Mouse (Mus musculus) hindbrain, embryonic 16.5 days (tissue): ENCODE measurements around the gene Primpol. TPM values are rescaled to one million over a fixed set of nuclear protein-coding genes. Genes with fewer than 3 reads are reported as not detected.
"Not testable (repeated sequence)": the region's sequence is repeated elsewhere in the genome, so short reads cannot be mapped to it uniquely, and the experiment has no call there.

Experiments used
- ATAC-seq: fragments of 200-750 bp; cut with Nextera tagmentation; 2 replicates; pipeline ENCODE4 v1.8.0; 2017; ENCODE audit warnings: moderate TSS enrichment, moderate library complexity
- H3K27ac ChIP-seq: fragments of 300-500 bp; sonication (generic); 2 replicates; pipeline ENCODE4 v1.5.1; 2014; ENCODE audit warnings: low read depth, mild to moderate bottlenecking, control low read depth, low read length, moderate library complexity
- H3K27me3 ChIP-seq: fragments of 300-500 bp; sonication (generic); replicated peaks from 2 replicates; pipeline ENCODE4 v1.6.1; 2014; ENCODE audit warnings: low read length; ENCODE audit not compliant: control insufficient read depth, insufficient read depth
- H3K36me3 ChIP-seq: fragments of 300-500 bp; sonication (generic); 2 replicates; pipeline ENCODE4 v1.6.1; 2014; ENCODE audit warnings: mild to moderate bottlenecking, low read length, moderate library complexity, mixed read lengths; ENCODE audit not compliant: control insufficient read depth, insufficient read depth
- H3K4me1 ChIP-seq: fragments of 300-500 bp; sonication (generic); 2 replicates; pipeline ENCODE4 v1.6.1; 2014; ENCODE audit warnings: low read depth, low read length; ENCODE audit not compliant: control insufficient read depth, insufficient read depth
- H3K4me2 ChIP-seq: fragments of 300-500 bp; sonication (generic); 2 replicates; pipeline ENCODE4 v1.6.1; 2014; ENCODE audit warnings: mild to moderate bottlenecking, low read length, control low read depth, moderate library complexity
- H3K4me3 ChIP-seq: fragments of 300-500 bp; sonication (generic); 2 replicates; pipeline ENCODE4 v1.5.1; 2014; ENCODE audit warnings: mild to moderate bottlenecking, low read length, control low read depth, moderate library complexity
- H3K9ac ChIP-seq: fragments of 300-500 bp; sonication (generic); 2 replicates; pipeline ENCODE4 v1.6.1; 2014; ENCODE audit warnings: low read depth, mild to moderate bottlenecking, control low read depth, low read length, moderate library complexity
- H3K9me3 ChIP-seq: fragments of 300-500 bp; sonication (generic); 2 replicates; pipeline ENCODE4 v1.6.1; 2014; ENCODE audit warnings: mild to moderate bottlenecking, low read length, moderate library complexity; ENCODE audit not compliant: control insufficient read depth
- WGBS: fragments of 180-500 bp; shearing (Covaris S2); extraction: QIAGEN DNeasy Blood & Tissue Kit; methylation state at CpG from one replicate; pipeline ENCODE4 v1.1.7; 2014; 5-methylcytosine and 5-hydroxymethylcytosine counted together
- polyA plus RNA-seq: library from polyadenylated mRNA; unstranded; fragments of >200 nt; fragmentation: Nextera tagmentation; extraction: Ambion mirVana; gene quantifications from 2 replicates; pipeline ENCODE4 v1.2.1, GENCODE M21; 2015

Primpol gene
- polyA plus RNA-seq, 1 experiment from 2014 or later: 6.5 TPM

GRCm38 (mm10) chr8:46597411-46597810 lies 19.6 kb downstream of the Primpol start:
- no peak for ATAC-seq
- H3K9ac ChIP-seq: no peak overlapping the region

DNA sequence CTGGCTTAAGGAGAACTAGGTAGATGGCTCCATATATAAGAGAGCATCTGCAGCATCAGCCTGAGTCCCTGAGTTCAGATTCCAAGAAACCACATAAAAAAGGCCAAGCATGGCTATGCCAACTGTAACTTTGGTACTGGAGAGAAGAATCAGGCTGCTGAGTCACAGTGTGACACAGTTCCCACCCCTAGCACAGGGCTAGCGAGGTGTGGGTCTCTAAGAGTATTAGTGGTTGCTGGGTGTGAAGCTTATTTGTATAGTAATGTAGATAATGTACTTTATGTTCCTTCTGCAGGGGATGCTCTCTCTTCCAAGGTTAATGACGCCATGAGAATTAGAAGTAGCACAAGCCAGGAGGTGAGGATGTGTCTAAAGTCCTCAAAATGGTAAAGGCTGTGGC lies 20.5 kb downstream of the Primpol start:
- no peaks in the 10 kb centered on the region for H3K36me3 ChIP-seq
- 87% methylated on average over 2 of the region's 2 CpGs for WGBS
- no peaks in the 10 kb centered on the region for H3K4me1 ChIP-seq
- no peak overlapping the region for H3K27ac ChIP-seq
- ATAC-seq: no peak
- no peak overlapping the region for H3K9ac ChIP-seq
- no peak overlapping the region for H3K4me2 ChIP-seq
- no peaks in the 10 kb centered on the region for H3K9me3 ChIP-seq
- no peak overlapping the region for H3K4me3 ChIP-seq
- no peaks in the 10 kb centered on the region for H3K27me3 ChIP-seq

More at GRCm38 (mm10) chr8:46597411-46597810, 19.6 kb downstream of the Primpol start:
- Histone ChIP-seq H3K36me3 (no peaks in the 10 kb centered on the region), H3K9me3 (no peaks in the 10 kb centered on the region), H3K27me3 (no peaks in the 10 kb centered on the region), H3K4me3 (no peak overlapping the region), H3K4me2 (no peak overlapping the region), H3K27ac (no peak overlapping the region), H3K4me1 (no peaks in the 10 kb centered on the region)
- WGBS: 89% methylated on average over 2 of the region's 2 CpGs

GRCm38 (mm10) chr8:46595593-46595992 lies 21.4 kb downstream of the Primpol start:
- Histone ChIP-seq H3K9me3 (no peaks in the 10 kb centered on the region), H3K4me3 (no peak overlapping the region), H3K9ac (no peak overlapping the region), H3K4me1 (no peaks in the 10 kb centered on the region), H3K27me3 (no peaks in the 10 kb centered on the region), H3K36me3 (no peaks in the 10 kb centered on the region), H3K4me2 (no peak overlapping the region), H3K27ac (no peak overlapping the region)
- no peak for ATAC-seq
- 90% methylated on average over 2 of the region's 2 CpGs for WGBS

DNA sequence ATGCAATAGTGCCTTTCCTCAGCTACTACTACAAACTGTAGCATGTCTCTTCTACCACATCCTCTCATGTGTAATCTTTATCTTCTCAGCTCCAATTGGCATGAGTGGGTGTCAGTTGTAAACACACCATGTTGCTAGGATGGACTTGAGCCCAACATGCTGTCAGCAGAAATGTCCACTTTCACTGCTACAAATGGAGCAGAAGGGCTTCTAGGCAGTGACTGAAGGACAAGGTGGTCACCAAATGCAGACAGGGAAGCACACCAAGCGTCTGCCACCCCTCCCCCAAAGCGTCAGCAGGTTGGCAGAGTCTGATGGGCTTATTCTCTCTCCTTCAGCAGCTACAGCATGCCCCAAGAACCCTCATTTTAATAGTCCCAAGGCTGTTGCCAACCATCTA lies 23.2 kb downstream of the Primpol start:
- Histone ChIP-seq H3K27ac (no peak overlapping the region), H3K27me3 (no peaks in the 10 kb centered on the region), H3K4me1 (no peaks in the 10 kb centered on the region), H3K9me3 (no peaks in the 10 kb centered on the region), H3K9ac (no peak overlapping the region), H3K36me3 (no peaks in the 10 kb centered on the region), H3K4me3 (no peak overlapping the region), H3K4me2 (no peak overlapping the region)
- ATAC-seq: no peak
- WGBS: 64% methylated on average over 2 of the region's 2 CpGs

- no peak overlapping the region for H3K27ac ChIP-seq
- WGBS: 83% methylated on average over 8 of the region's 8 CpGs
- ATAC-seq: no peak
- no peak overlapping the region for H3K4me3 ChIP-seq
- no peaks in the 10 kb centered on the region for H3K9me3 ChIP-seq
- H3K27me3 ChIP-seq: no peaks in the 10 kb centered on the region
- no peaks in the 10 kb centered on the region for H3K4me1 ChIP-seq
- no peak overlapping the region for H3K4me2 ChIP-seq
- no peaks in the 10 kb centered on the region for H3K36me3 ChIP-seq
- no peak overlapping the region for H3K9ac ChIP-seq
Observed at GRCm38 (mm10) chr8:46593067-46593466, 23.9 kb downstream of the Primpol start.

- no peak for ATAC-seq
- WGBS: 95% methylated on average over 2 of the region's 2 CpGs
- Histone ChIP-seq H3K27ac (no peak overlapping the region), H3K4me1 (no peaks in the 10 kb centered on the region), H3K36me3 (no peaks in the 10 kb centered on the region), H3K4me3 (no peak overlapping the region), H3K27me3 (no peaks in the 10 kb centered on the region), H3K9ac (no peak overlapping the region), H3K4me2 (no peak overlapping the region), H3K9me3 (no peaks in the 10 kb centered on the region)
Observed at GRCm38 (mm10) chr8:46588663-46589062, 28.3 kb downstream of the Primpol start.

DNA sequence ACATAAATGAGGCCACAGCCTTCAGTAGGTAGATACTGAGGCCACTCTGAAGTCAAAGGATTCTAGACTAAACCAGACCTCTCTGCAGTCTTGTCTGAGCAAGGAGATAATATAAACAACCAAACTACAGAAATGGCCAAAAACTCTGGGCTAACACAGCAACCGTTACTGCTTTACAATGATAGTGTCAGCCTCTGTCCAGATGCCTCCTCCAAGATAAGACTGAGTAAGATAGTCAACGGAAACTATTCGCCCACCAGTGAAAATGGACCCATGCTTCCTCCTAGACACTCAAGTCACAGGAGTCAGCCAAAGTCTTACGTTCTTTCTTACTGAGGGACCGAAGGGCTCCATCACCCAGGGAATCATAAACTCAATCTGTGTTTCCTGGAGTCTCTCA lies 29.1 kb downstream of the Primpol start:
- 95% methylated on average over 5 of the region's 5 CpGs for WGBS
- ATAC-seq: no peak
- Histone ChIP-seq H3K36me3 (no peaks in the 10 kb centered on the region), H3K4me1 (no peaks in the 10 kb centered on the region), H3K4me3 (no peak overlapping the region), H3K27me3 (no peaks in the 10 kb centered on the region), H3K9ac (no peak overlapping the region), H3K9me3 (no peaks in the 10 kb centered on the region), H3K27ac (no peak overlapping the region), H3K4me2 (no peak overlapping the region)

GRCm38 (mm10) chr8:46585576-46585975 lies 31.4 kb downstream of the Primpol start:
- Histone ChIP-seq H3K9me3 (no peaks in the 10 kb centered on the region), H3K27ac (no peak overlapping the region), H3K36me3 (no peaks in the 10 kb centered on the region), H3K27me3 (no peaks in the 10 kb centered on the region), H3K4me3 (no peak overlapping the region), H3K9ac (no peak overlapping the region), H3K4me2 (no peak overlapping the region), H3K4me1 (no peaks in the 10 kb centered on the region)
- no peak for ATAC-seq
- 89% methylated on average over 3 of the region's 3 CpGs for WGBS

- not testable (repeated sequence) for H3K9ac ChIP-seq, H3K36me3 ChIP-seq, ATAC-seq
Observed at GRCm38 (mm10) chr8:46584328-46584727, 32.7 kb downstream of the Primpol start.

DNA sequence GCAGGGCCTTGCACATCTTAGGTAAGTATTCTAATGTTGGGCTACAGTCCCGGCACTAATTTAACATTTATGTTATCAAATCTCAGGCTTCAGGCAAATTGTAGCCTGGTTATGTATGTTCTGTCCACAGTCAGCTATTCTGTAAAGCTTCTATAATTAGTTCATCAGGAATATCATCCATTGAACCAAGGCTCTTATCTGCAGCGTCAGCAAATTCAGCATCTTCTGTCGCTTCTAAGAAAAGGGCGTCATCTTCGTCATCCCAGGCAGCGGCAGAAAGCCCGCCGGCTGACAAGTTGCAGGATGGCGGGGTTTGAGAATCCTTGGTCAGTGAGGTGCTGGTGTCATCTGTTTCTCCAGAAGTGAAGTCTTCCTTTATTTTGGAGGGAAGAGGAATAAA lies 38.2 kb downstream of the Primpol start:
- no peak overlapping the region for H3K9ac ChIP-seq
- 96% methylated on average over 9 of the region's 9 CpGs for whole genome bisulfite sequencing
- peaks cover 15% of the 10 kb centered on the region for H3K36me3 ChIP-seq

More at GRCm38 (mm10) chr8:46584328-46584727, 32.7 kb downstream of the Primpol start:
- not testable (repeated sequence) for H3K4me2 ChIP-seq, H3K4me1 ChIP-seq, H3K9me3 ChIP-seq, H3K4me3 ChIP-seq, H3K27ac ChIP-seq, H3K27me3 ChIP-seq
- 45% methylated on average over 4 of the region's 4 CpGs for WGBS

More for the DNA sequence above, 38.2 kb downstream of the Primpol start:
- Histone ChIP-seq H3K4me2 (no peak overlapping the region), H3K9me3 (no peaks in the 10 kb centered on the region), H3K27ac (no peak overlapping the region), H3K27me3 (no peaks in the 10 kb centered on the region), H3K4me1 (no peaks in the 10 kb centered on the region), H3K4me3 (no peak overlapping the region)
- ATAC-seq: no peak
